Mouse (Mus musculus): ENCODE data around the gene Bicc1. TPM values are rescaled to one million over a fixed set of nuclear protein-coding genes. Genes with fewer than 3 reads are reported as not detected.

Bicc1 gene
- polyA plus RNA-seq, 1 experiment: 3.2 TPM

DNA sequence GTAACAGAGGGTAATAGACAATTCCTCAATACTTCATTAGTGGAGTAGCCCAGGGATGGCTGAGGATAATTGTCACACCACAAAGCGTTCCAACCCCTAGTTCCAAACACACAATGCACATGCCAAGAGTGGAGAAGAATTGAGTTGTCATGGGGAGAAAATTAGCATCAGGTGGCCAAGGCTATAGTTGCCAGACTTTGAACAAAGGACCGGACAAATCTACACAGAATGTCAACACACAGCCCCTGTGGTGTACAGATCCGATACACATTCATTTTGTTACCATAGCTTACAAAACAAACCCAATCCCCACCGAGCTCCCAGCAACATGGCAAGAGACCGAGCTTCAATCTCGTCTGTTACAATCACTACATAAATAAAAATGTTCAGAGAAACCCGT lies 123.0 kb downstream of the Bicc1 start:
- Histone ChIP-seq H3K27me3 (ENCODE audit: control insufficient read depth, insufficient read depth, low read length) (no peaks in the 10 kb centered on the region), H3K36me3 (ENCODE audit: control insufficient read depth, insufficient read depth, low read length) (no peaks in the 10 kb centered on the region), H3K4me1 (ENCODE audit: control insufficient read depth, insufficient read depth, low read length) (no peaks in the 10 kb centered on the region), H3K27ac (ENCODE audit: control insufficient read depth, insufficient read depth, low read depth, low read length) (no peak overlapping the region), H3K4me3 (ENCODE audit: control insufficient read depth, low read depth, low read length) (no peak overlapping the region)
- TF ChIP-seq POLR2A (IDR thresholded peaks at IDR 0.05; ENCODE audit: control insufficient read depth, low read depth, low read length) (no peak), CTCF (IDR thresholded peaks at IDR 0.05; ENCODE audit: control insufficient read depth, insufficient read depth, insufficient replicate concordance, low read depth, low read length) (no peak)

- Histone ChIP-seq H3K4me3 (ENCODE audit: control insufficient read depth, low read depth, low read length) (no peak overlapping the region), H3K4me1 (ENCODE audit: control insufficient read depth, insufficient read depth, low read length) (no peaks in the 10 kb centered on the region), H3K27ac (ENCODE audit: control insufficient read depth, insufficient read depth, low read depth, low read length) (no peak overlapping the region), H3K27me3 (ENCODE audit: control insufficient read depth, insufficient read depth, low read length) (no peaks in the 10 kb centered on the region), H3K36me3 (ENCODE audit: control insufficient read depth, insufficient read depth, low read length) (no peaks in the 10 kb centered on the region)
- TF ChIP-seq CTCF (IDR thresholded peaks at IDR 0.05; ENCODE audit: control insufficient read depth, insufficient read depth, insufficient replicate concordance, low read depth, low read length) (no peak), POLR2A (IDR thresholded peaks at IDR 0.05; ENCODE audit: control insufficient read depth, low read depth, low read length) (no peak)
Observed at GRCm38 (mm10) chr10:71028996-71029395, 130.5 kb downstream of the Bicc1 start.

GRCm38 (mm10) chr10:71028066-71028844 lies 131.2 kb downstream of the Bicc1 start:
- no peak overlapping the region for H3K4me3 ChIP-seq (ENCODE audit: control insufficient read depth, low read depth, low read length)
- no peak for TF ChIP-seq CTCF (IDR thresholded peaks at IDR 0.05; ENCODE audit: control insufficient read depth, insufficient read depth, insufficient replicate concordance, low read depth, low read length)
- no peak for TF ChIP-seq POLR2A (IDR thresholded peaks at IDR 0.05; ENCODE audit: control insufficient read depth, low read depth, low read length)
- H3K4me1 ChIP-seq (ENCODE audit: control insufficient read depth, insufficient read depth, low read length): no peaks in the 10 kb centered on the region
- no peaks in the 10 kb centered on the region for H3K27me3 ChIP-seq (ENCODE audit: control insufficient read depth, insufficient read depth, low read length)
- H3K36me3 ChIP-seq (ENCODE audit: control insufficient read depth, insufficient read depth, low read length): no peaks in the 10 kb centered on the region
- no peak overlapping the region for H3K27ac ChIP-seq (ENCODE audit: control insufficient read depth, insufficient read depth, low read depth, low read length)

GRCm38 (mm10) chr10:71025131-71025894 lies 134.2 kb downstream of the Bicc1 start:
- H3K4me3 ChIP-seq (ENCODE audit: control insufficient read depth, low read depth, low read length): no peak overlapping the region
- TF ChIP-seq CTCF (IDR thresholded peaks at IDR 0.05; ENCODE audit: control insufficient read depth, insufficient read depth, insufficient replicate concordance, low read depth, low read length) (no peak), POLR2A (IDR thresholded peaks at IDR 0.05; ENCODE audit: control insufficient read depth, low read depth, low read length) (no peak)
- peak overlapping the region; percentile 29; the same call in 1 of the 2 replicates for H3K27ac ChIP-seq (ENCODE audit: control insufficient read depth, insufficient read depth, low read depth, low read length)
- H3K4me1 ChIP-seq (ENCODE audit: control insufficient read depth, insufficient read depth, low read length): no peaks in the 10 kb centered on the region
- H3K36me3 ChIP-seq (ENCODE audit: control insufficient read depth, insufficient read depth, low read length): no peaks in the 10 kb centered on the region
- H3K27me3 ChIP-seq (ENCODE audit: control insufficient read depth, insufficient read depth, low read length): no peaks in the 10 kb centered on the region

- peak overlapping the region; percentile 29 for H3K27ac ChIP-seq (ENCODE audit: control insufficient read depth, insufficient read depth, low read depth, low read length)
Observed at GRCm38 (mm10) chr10:71024681-71025080, 134.8 kb downstream of the Bicc1 start.

DNA sequence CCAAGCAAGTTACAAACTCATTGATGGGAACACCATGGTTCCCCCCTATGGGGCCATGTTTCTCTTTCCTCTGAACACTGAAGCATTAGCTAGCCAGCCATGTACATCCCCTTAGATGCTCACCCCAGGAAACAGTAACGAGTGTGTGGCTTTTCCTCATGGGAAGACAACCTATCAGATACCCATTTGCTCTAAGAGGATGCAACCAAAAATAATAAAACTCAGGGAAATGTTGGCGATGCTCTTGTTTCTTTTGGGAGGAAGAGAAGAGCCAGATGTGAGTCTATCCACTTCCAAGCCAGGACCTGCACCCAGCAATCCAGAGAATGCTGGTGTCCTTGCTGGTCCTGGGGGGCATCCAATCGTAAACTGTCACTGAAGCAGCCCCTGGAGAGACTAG lies 136.0 kb downstream of the Bicc1 start:
- TF ChIP-seq POLR2A (IDR thresholded peaks at IDR 0.05; ENCODE audit: control insufficient read depth, low read depth, low read length) (no peak), CTCF (IDR thresholded peaks at IDR 0.05; ENCODE audit: control insufficient read depth, insufficient read depth, insufficient replicate concordance, low read depth, low read length) (no peak)
- Histone ChIP-seq H3K27ac (ENCODE audit: control insufficient read depth, insufficient read depth, low read depth, low read length) (no peak overlapping the region), H3K36me3 (ENCODE audit: control insufficient read depth, insufficient read depth, low read length) (no peaks in the 10 kb centered on the region), H3K4me3 (ENCODE audit: control insufficient read depth, low read depth, low read length) (no peak overlapping the region), H3K27me3 (ENCODE audit: control insufficient read depth, insufficient read depth, low read length) (no peaks in the 10 kb centered on the region), H3K4me1 (ENCODE audit: control insufficient read depth, insufficient read depth, low read length) (no peaks in the 10 kb centered on the region)

More at GRCm38 (mm10) chr10:71024681-71025080, 134.8 kb downstream of the Bicc1 start:
- Histone ChIP-seq H3K36me3 (ENCODE audit: control insufficient read depth, insufficient read depth, low read length) (no peaks in the 10 kb centered on the region), H3K27me3 (ENCODE audit: control insufficient read depth, insufficient read depth, low read length) (no peaks in the 10 kb centered on the region), H3K4me1 (ENCODE audit: control insufficient read depth, insufficient read depth, low read length) (no peaks in the 10 kb centered on the region), H3K4me3 (ENCODE audit: control insufficient read depth, low read depth, low read length) (no peak overlapping the region)
- TF ChIP-seq CTCF (IDR thresholded peaks at IDR 0.05; ENCODE audit: control insufficient read depth, insufficient read depth, insufficient replicate concordance, low read depth, low read length): no peak

GRCm38 (mm10) chr10:71020459-71020858 lies 139.0 kb downstream of the Bicc1 start:
- no peaks in the 10 kb centered on the region for H3K27me3 ChIP-seq (ENCODE audit: control insufficient read depth, insufficient read depth, low read length)
- TF ChIP-seq CTCF (IDR thresholded peaks at IDR 0.05; ENCODE audit: control insufficient read depth, insufficient read depth, insufficient replicate concordance, low read depth, low read length): no peak
- no peak for TF ChIP-seq POLR2A (IDR thresholded peaks at IDR 0.05; ENCODE audit: control insufficient read depth, low read depth, low read length)
- H3K4me1 ChIP-seq (ENCODE audit: control insufficient read depth, insufficient read depth, low read length): no peaks in the 10 kb centered on the region
- no peak overlapping the region for H3K4me3 ChIP-seq (ENCODE audit: control insufficient read depth, low read depth, low read length)
- H3K36me3 ChIP-seq (ENCODE audit: control insufficient read depth, insufficient read depth, low read length): no peaks in the 10 kb centered on the region
- no peak overlapping the region for H3K27ac ChIP-seq (ENCODE audit: control insufficient read depth, insufficient read depth, low read depth, low read length)
